Mouse (Mus musculus): ENCODE measurements around the gene Unc79.

DNA sequence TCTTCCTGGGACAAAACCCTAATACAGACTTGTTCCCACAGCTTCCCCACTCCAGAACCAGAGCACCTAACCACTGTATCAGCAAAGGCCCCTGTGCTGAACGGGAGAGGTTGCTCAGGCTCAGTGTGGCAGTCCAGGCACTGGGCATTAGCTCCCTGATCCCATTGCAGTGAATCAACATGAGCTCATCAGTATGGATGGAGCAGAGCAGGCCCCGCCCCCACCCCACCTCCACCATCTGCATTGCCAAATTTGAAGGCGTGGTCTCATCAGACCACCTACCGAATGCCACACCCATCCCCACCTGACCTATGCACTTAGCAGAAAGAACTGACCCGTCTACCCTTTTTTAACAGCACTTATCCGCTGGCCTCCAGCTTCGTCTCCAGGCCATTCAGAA lies 234.4 kb downstream of the Unc79 start:
- TF ChIP-seq CTCF (IDR thresholded peaks at IDR 0.05) (no peak), EP300 (IDR thresholded peaks at IDR 0.05) (no peak)
